Mouse (Mus musculus) frontal cortex, adult 2 months (tissue): ENCODE data around the gene Ap1g2. TPM values are rescaled to one million over a fixed set of nuclear protein-coding genes. Genes with fewer than 3 reads are reported as not detected.

ENCODE experiments used
- DNase-seq, 2 experiments: peaks; one replicate each; pipeline ENCODE4 v3.0.0; 2022; ENCODE audit warnings: low spot score in 1 of 2; ENCODE audit errors: extremely low spot score in 1 of 2
- polyA plus RNA-seq: library from polyadenylated mRNA; depleted of rRNA; stranded (reverse); fragments of >200 nt; gene quantifications from 2 replicates; pipeline ENCODE4 v1.2.3, GENCODE M21; 2012

Gene Ap1g2
- polyA plus RNA-seq, 1 experiment, result 18.3 TPM

- DNase-seq, result peak in 1 of 2 experiments; percentile 65
Measured at GRCm38 (mm10) chr14:55113975-55114645, 7.7 kb upstream of the Ap1g2 start.

- no peak for DNase-seq
Measured at GRCm38 (mm10) chr14:55113351-55113974, 7.1 kb upstream of the Ap1g2 start.

GRCm38 (mm10) chr14:55111720-55112119 lies 5.3 kb upstream of the Ap1g2 start:
- peak in 1 of 2 experiments; percentile 73 for DNase-seq

- DNase-seq, result no peak
Measured at GRCm38 (mm10) chr14:55110076-55110475, 3.7 kb upstream of the Ap1g2 start.

GRCm38 (mm10) chr14:55109048-55109873 lies 2.9 kb upstream of the Ap1g2 start:
- no peak for DNase-seq

- DNase-seq, result peak; percentile 87
Measured at GRCm38 (mm10) chr14:55108202-55108870, 1.9 kb upstream of the Ap1g2 start.

GRCm38 (mm10) chr14:55106990-55107389 lies 597 bp upstream of the Ap1g2 start:
- DNase-seq, result no peak

- DNase-seq, result peak in 1 of 2 experiments; percentile 47
Measured at GRCm38 (mm10) chr14:55105386-55105785, 1.0 kb downstream of the Ap1g2 start.

- no peak for DNase-seq
Measured at GRCm38 (mm10) chr14:55104365-55104764, 2.0 kb downstream of the Ap1g2 start.

- no peak for DNase-seq
Measured at GRCm38 (mm10) chr14:55102253-55102785, 4.1 kb downstream of the Ap1g2 start.

GRCm38 (mm10) chr14:55101592-55101991 lies 4.8 kb downstream of the Ap1g2 start:
- peak in 1 of 2 experiments; percentile 86 for DNase-seq

- no peak for DNase-seq
Measured at GRCm38 (mm10) chr14:55098067-55098466, 8.3 kb downstream of the Ap1g2 start.

GRCm38 (mm10) chr14:55097646-55098045 lies 8.7 kb downstream of the Ap1g2 start:
- no peak for DNase-seq

- no peak for DNase-seq
Measured at GRCm38 (mm10) chr14:55096573-55097087, 9.8 kb downstream of the Ap1g2 start.

- no peak for DNase-seq
Measured at GRCm38 (mm10) chr14:55095671-55096070, 10.7 kb downstream of the Ap1g2 start.

- DNase-seq, result no peak
Measured at GRCm38 (mm10) chr14:55095263-55095662, 11.1 kb downstream of the Ap1g2 start.

GRCm38 (mm10) chr14:55094704-55095231 lies 11.6 kb downstream of the Ap1g2 start, which contains the start of gene Thtpa:
Gene Thtpa (plus strand): TSS chr14:55094784.
- peak in 1 of 2 experiments; percentile 83 for DNase-seq

GRCm38 (mm10) chr14:55093927-55094326 lies 12.5 kb downstream of the Ap1g2 start:
- no peak for DNase-seq

GRCm38 (mm10) chr14:55092011-55092577 lies 14.3 kb downstream of the Ap1g2 start, which contains the start of gene Zfhx2:
Gene Zfhx2 (minus strand): TSS chr14:55092324.
- peak; percentile 93 to 97 for DNase-seq
